Mouse (Mus musculus) hematopoietic stem cell, adult 5-6 weeks (primary cell): ENCODE results near the gene Ndrg4. TPM values are rescaled to one million over a fixed set of nuclear protein-coding genes. Genes with fewer than 3 reads are reported as not detected.

ENCODE experiments used
- total RNA-seq: library from RNA; stranded (forward); fragments of 172-1452, 232-1000 nt; gene quantifications from 2 replicates; pipeline ENCODE4 v1.2.3, GENCODE M21; 2017

Ndrg4 gene
- total RNA-seq, 1 experiment from 2014 or later, result 0.79 TPM

Other genes starting within 250 kb of the Ndrg4 start
- 83.4 and 115 TPM in 2 replicates for gene Cfap20, start 242.1 kb upstream of the Ndrg4 start, total RNA-seq
- gene Csnk2a2, start 186.9 kb upstream of the Ndrg4 start, total RNA-seq, result 20.6 and 23.3 TPM in 2 replicates
- not detected in 2 replicates for gene Ccdc113, start 142.9 kb upstream of the Ndrg4 start, total RNA-seq
- not detected in 2 replicates for gene Prss54, start 100.6 kb upstream of the Ndrg4 start, total RNA-seq
- 16.3 and 22.9 TPM in 2 replicates for gene Gins3, start 43.5 kb upstream of the Ndrg4 start, total RNA-seq
- 25.5 and 45.2 TPM in 2 replicates for gene Setd6, start 38.9 kb downstream of the Ndrg4 start, total RNA-seq
- gene Cnot1, start 130.5 kb downstream of the Ndrg4 start, total RNA-seq, result 141 and 174 TPM in 2 replicates
- gene Sap18b, start 148.4 kb downstream of the Ndrg4 start, total RNA-seq, result 208 and 312 TPM in 2 replicates
- 6.0 and 9.5 TPM in 2 replicates for gene Slc38a7, start 176.6 kb downstream of the Ndrg4 start, total RNA-seq
- gene Got2, start 211.6 kb downstream of the Ndrg4 start, total RNA-seq, result 81.4 and 96.3 TPM in 2 replicates